Mouse (Mus musculus) liver, postnatal 0 days (tissue): ENCODE results near the gene Kcnab2.

Experiments used
- CTCF ChIP-seq: sonication (generic); IDR thresholded peaks from 2 replicates; pipeline ENCODE4 v1.5.1; 2016; ENCODE audit warnings: antibody characterized with exemption, low read depth
- EP300 ChIP-seq: IDR thresholded peaks from 2 replicates; pipeline ENCODE4 v1.6.1; 2016; ENCODE audit warnings: antibody characterized with exemption, low read depth, mild to moderate bottlenecking

DNA sequence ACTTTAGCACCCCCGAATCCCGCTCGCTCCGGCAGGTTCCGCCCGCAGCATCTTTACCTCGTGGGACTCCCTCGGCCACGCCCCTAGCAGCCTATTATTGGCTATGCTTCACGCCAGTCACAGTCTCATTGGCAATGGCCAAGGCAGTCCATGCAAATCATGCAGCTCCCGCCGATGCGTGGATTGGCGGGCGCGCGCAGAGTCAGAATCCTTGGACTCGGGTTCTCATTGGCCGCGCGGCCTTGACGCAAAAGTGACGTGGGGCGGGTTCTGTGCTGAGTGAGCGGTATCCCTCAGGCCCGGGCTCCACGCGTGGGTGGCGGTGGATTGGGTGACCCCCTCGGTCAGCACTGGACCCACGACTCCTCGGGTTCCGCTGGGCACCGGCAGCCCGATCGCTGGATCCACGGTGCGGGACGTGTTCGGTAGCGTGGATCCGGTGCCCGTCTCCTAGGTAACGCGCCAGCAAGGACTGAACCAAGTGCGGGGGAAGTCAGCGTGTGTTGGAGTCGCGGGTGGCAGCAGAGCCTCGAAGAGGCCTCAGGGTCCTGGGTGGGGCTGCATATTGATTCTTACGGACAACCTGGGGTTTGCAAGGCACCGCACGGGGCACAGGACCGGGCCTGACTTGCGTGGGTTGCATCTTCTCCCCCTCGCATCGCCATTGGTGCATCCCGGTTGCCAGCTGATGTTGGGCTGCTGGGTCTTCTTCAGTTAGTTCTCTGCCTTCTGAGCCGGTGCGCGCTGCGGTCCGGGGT is at the start of gene Kcnab2:
- TF ChIP-seq CTCF = no peak
- TF ChIP-seq EP300 = no peak
